Mouse (Mus musculus): ENCODE results near the gene Cdrt4.
A peak's percentile ranks its signal among the peaks of the same experiment; 100 is the strongest.

Gene Cdrt4

DNA sequence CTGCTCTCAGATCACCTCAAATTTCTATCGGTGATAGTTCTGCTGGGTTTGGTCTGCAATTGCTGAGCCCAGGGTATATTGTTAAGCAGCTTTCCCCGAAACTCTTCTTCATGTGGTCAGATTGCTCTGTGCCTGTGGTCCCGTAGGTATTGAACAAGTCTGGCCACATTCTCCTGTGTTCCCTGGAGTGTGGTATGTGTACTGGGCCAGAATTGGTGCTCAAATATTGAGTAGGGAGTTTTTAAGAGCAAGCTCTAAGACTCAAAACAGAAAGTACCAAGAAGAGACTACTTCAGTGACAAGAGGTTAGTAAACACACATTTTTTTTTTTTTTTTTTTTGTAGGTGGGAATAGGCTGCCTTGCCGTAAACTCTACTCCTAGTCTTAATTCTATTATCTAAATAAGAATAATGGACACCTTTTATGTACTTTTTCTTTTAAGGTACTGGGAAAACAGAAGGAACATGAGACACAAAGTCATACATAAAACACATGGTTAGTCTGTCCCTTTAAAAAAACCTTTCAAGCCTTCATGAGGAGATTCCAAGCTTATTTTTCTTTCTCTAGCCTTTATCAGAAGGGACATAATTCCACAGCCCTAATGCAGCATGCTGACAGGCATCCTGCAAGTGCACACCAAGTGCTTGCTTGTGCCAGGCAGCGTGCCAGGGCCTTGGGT, 46.2 kb downstream of the Cdrt4 start:
- DNase-seq = no peak

DNA sequence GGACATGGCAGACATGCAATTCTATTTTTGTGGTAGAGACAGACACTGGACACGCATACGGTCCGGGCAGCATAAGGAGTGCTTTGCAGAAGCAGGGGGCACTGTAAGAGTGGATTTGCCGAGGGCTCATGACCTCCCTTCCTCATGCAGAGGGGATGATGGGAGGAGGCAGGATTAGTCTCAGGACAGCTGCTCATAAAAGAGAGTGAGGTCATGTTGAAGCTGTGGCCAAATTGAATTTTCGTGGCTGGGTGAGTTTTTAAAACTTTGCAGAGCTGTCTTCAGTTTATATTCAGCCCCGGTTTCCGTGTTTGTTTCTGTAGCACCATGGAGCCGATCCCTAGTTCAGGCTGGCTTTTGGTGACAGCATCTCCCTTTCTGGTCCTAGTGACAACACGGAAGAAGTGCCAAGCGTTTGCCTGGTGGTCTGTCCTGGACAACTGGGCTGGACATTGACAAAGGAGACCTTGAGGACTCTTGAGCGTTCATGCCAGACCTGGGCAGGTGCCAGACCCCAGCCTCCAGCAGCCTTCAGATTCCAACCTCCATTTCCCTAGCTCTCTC, 46.8 kb downstream of the Cdrt4 start:
- peak; percentile 28 for DNase-seq

DNA sequence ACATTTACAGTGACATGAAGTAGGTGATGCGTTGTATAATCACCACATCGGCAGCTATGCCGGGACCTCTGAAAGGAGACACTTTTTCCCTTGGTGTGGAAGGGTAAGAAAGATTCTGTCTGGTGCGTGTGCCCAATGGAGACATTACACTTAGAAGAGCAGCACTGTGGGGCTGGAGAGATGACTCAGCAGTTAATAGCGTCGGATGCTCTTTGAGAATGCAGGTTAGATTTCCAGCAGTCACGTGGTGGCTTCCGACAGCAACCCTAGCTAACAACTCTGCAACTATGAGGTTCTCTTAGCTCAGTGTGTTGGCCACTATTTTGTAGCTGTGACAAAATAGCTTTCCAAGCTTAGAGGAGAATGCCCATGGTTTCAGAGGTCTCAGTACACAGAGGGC, 49.1 kb downstream of the Cdrt4 start:
- no peak for DNase-seq

DNA sequence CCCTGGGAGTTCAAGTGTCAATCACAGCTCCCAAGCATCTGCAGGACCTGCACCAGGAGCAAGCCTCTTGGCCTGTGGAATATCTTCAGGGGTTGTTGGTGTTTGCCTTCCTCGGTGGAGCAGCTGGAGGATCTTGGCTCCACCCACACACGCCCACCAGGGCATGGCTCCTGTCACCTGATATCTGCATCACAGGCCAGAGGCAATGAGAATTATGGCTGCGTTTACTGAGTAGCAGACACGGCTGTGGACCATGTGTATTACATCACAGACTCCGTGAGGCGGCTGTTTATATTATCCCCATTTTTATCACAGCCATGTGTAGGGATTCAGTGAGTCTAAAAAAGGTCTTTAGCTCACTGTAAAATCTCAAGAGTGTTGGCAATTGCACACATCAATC, 53.6 kb downstream of the Cdrt4 start:
- DNase-seq = no peak

DNA sequence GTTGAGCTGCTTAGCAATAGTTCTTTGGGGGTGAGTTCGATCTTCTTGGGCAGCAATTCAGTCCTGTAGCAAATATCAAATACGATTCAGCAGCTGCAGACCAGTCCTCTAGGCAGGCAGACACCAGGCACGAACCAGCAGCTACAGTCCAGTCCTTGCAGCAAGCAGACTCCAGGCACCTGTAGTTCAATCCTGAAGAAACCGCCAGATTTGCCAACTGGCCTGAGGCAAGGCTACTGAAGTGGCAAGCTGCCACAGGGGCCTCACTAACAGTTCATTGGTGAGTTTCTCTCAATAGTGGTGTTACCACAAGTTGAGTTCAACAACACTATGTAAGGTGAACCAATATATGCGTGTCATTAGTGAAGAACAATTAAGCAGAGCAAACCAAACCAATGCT, 56.4 kb downstream of the Cdrt4 start:
- no peak for DNase-seq

DNA sequence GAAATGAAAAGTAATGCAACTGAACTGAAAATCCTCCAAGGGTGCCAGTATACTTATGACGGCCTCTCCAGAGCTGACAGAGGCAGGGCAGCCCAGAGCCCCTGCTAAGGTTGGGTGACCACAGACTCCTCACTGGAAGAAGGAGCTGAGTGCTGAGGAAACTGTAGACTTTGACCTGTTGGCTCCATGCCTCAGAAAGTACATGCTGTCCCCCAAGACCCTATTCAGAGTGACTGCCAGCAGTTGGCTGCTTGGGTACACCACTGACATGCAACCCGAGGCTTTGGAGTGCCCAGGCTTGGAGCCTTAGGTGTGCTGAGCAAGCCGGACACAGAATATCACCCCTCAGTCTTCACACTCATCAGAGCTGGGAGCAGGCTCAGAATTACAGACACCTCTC, 57.0 kb downstream of the Cdrt4 start:
- no peak for DNase-seq

DNA sequence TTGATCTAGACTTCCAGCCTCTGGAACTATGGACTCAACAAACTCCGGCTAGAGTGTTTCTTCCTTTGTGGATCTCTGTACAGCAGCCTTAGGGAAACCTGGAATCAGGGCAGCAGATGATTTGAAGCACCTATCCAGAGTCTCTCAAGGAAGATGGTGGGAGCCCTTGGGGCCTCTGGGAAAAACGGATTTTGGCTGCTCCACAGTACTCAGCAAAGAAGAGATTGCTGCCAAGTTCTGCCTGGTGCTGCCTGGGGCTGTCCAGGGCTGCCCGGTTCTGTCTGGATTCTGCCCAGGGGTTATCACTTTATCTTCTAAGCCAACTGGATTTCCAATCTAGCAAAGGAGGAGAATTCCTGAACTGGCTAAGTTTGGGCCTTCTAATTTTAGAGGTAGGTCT, 58.8 kb downstream of the Cdrt4 start:
- no peak for DNase-seq

DNA sequence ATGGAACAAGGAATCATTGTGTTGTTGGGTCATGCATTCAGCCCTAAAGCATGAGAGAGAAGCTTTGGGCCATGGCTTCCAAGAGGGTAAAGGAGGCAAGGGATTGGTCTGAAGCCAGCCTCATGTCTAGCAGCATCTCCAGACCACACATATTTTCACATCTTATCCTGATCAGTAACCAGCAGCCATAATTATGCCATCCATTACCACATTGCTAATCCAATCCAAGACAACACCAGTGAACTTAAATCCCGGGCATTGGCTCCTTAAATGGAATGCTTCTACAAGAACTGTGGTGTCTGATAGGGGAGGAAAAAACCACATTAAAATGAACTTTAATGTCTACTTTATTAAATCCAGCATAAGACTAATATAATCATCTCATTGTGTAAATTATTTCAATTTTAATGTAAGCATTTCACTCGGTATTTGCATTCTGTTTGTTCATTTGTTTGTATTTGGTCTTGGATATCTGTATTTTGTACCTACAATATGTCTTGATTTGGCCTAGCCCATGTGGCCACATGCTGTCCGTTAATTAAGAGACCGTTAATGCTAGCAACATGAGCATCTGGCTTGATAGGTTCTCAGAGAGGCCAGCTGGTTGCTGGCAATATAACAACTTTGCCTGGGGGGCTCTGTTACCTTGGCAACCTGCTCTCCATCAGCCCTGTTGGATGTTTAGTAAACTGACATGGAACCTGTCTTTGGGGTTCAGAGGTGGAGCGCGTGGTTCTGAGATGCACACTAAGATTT, 66.5 kb downstream of the Cdrt4 start:
- DNase-seq = no peak

DNA sequence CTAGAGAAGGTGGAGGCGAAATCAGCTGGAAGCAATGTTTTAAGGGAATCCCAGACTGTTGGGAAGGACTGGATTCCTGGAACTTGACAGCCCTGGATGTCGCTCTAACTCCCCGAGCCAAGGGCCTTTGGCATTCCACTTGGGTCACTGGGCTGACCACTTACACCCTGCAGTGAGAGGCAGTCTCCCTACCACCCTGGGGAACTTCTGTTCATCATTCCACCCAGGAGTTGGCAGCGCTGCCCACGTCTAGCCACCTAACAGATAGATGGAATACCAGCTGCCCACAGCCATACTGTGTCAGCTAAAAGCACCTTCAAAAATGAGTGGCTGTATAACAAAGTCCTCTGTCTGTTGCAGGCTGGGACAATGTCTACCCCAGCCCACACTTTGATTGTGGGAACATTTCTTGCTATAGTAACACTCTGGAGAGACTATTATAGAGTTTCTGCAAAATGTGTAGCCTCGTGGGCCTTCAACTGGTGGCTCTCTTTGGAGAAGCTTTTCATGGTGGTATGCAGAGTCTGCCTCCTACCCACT, 67.2 kb downstream of the Cdrt4 start:
- no peak for DNase-seq

DNA sequence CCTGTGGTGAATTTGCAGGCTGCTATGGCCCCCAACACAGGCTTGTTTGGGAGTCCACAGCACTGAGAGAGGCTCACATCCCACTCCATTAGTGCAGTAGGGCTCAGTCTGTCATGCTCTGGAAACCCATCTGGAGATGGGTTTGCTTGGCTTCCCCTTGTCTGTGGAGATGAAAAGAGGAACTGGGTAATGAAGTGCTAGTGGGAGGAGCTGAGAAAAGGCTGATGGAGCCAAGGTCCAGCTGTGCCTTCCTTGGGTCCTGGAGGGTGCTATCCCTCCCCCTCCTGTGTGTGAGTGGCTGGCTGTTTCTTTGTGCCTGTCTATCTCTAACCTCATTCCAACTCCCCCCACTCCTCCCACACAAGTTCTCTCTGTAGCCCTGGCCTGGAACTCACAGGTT, 69.6 kb downstream of the Cdrt4 start:
- no peak for DNase-seq

DNA sequence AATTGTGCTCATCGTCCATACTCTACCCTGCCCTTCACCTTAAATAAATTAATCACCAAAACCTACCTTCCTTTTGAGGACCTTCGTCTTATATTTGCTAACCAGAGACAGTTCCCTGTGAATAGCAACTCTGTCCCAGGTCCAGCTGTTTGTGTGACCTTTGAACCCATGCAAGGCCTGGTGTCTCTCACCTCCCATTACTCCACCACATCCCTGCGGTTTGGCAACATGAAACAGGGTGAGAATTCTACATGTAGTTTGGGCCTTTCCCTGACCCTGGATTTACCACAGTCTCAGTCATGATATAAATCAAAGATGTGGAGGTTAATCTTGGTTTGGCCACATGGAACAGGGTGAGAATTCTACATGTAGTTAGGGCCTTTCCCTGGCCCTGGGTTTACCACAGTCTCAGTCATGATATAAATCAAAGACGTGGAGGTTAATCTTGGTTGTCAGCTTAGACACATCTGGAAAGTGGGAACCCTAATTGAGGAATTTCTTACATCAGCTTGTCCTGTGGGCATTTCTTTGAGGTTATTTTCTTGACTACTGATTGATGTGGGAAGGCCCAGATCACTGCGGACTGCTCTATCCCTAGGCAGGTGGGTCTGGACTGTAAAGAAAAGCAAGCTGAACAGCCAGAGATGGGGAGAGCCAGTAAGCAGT, 70.3 kb downstream of the Cdrt4 start:
- DNase-seq = no peak

DNA sequence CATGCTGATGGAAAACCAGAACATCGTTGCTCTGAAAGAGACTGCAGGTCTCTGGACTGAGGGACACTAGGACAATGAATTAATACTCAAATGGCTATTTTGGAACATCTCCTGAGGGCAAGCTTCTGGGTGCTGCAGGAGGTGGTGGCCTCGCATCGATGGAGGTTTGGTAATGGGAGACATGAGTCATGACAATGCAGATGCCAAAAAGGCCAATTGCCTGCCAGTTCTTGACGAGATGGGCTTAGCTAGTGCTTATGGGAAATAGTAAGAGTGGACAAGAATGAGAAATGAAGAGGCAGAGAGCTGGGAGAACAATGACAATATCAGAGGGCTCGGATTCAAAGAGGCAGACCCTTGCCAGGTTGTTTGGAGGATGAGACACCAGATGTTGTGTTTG, 72.5 kb downstream of the Cdrt4 start:
- no peak for DNase-seq

DNA sequence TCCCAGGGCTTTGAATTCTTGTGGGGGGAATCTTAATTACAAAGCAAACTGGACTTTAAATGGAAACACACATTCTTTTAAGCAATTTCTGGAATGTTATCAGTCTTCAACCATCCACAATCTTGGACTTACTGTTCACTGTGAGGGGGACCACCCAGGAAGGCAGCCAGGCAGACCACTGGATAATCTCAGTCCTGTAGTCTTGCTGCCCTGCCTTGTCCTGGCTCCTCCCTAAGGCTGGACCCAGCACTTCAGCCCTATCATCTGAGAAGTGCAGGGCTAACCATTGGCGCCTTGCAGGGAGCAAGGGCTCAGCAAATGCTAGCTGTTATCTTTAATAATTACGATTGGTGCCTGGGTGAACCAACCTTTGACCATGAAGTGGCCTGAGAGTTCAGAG, 73.1 kb downstream of the Cdrt4 start:
- DNase-seq = no peak

DNA sequence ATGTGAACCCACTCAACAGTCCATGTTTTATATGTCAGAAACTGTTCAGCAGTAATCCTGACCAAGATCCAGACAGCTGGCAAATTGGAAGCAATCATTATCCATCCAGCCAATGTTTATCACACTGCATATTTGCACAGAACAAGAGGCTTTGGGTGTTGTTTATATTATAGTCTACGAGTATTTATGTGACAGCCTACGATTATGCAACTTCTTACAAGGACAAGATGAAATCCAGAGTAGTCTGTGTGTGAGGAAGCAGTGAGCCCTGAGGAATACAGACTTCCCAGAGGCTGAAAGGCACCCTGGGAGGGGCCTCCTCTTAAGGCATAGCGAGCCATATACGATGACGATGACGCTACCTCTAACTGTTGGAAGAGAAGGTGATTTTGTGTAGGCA, 74.5 kb downstream of the Cdrt4 start:
- no peak for DNase-seq

DNA sequence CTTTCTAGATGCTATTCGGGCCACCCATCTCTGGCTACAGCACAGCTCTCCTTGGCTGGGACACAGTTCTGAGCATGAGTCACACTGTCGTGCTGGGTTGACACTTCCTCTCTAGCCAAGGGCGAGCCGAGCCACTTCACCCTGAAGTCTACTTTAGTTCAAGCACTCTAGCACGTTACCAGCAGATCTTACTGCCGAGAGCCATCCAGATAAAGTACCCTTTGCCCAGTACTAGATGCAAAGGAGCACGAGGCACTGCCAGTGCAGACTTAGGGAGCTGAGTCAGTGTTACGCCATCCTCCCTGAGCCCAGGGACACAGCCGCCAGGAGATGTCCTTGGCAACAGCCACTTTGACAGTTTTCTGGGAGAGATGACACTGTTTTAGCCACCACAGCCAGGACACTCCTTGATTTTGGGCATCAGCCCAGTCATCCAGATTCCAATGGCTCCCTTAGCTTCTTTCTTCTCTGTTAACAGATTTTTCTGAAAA, 75.7 kb downstream of the Cdrt4 start:
- no peak for DNase-seq

DNA sequence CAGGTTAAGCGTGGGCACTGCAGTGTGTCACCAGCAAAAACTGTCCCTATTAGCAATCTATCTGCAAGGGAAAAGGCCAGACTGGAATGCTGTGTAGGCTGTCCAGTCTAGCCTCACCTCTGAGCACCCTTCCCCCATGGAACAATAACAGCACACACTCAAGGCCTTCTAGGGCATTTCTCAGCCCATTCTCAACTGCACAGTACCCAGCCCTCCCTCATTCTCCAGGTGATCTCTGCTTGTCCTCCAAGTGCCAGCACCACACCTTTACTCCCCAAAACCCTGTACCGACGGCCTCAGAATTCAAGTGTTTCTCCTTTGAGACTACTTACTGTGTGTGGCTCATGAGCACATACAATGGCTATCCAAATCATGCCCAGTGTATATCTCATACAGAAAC, 77.1 kb downstream of the Cdrt4 start:
- DNase-seq = no peak

DNA sequence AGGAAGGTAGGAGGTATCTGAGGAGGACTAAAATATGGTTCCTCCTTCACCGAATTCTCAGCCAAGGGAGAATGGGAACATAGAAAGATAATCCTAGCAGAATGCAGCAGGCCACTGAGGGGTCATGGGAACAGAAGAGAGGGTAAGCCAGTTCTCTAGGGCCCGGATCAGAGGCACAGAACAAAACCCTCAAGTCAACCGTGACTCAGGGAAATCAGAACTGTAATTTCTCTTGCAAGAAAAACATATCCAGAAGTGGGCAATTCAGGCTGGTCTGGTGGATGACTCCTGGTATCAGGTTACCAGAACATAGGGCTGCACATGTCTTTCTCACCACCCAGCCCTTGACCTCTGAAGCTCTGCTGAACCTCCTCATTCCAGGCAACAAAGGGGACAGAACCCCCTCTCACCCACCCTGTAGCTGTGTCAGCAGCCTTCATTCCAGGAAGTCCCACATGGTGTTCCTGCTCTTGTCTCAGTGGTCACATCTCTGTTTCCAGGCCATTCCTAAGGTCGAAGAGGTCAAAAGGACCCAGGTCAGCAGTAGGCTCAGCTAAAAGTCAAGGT, 78.2 kb downstream of the Cdrt4 start:
- no peak for DNase-seq

DNA sequence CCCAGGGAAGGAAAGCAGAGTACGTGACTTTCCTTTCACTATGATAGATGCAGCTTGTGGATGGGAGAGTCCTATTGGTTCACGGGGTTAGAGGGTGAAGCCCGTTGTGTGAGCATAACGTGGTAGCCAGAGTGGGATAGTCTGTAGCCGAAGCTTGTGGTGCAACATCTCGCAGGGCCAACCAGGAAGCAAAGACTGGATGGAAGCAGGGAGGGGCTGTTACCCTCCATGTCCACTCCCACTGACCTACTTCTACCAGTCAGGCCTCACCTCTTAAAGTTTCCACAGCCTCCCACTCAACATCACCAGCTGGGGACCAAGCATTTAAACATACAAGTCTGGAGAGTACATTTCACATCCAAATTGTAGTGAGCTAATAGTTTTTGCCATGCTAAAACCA, 78.7 kb downstream of the Cdrt4 start:
- no peak for DNase-seq

DNA sequence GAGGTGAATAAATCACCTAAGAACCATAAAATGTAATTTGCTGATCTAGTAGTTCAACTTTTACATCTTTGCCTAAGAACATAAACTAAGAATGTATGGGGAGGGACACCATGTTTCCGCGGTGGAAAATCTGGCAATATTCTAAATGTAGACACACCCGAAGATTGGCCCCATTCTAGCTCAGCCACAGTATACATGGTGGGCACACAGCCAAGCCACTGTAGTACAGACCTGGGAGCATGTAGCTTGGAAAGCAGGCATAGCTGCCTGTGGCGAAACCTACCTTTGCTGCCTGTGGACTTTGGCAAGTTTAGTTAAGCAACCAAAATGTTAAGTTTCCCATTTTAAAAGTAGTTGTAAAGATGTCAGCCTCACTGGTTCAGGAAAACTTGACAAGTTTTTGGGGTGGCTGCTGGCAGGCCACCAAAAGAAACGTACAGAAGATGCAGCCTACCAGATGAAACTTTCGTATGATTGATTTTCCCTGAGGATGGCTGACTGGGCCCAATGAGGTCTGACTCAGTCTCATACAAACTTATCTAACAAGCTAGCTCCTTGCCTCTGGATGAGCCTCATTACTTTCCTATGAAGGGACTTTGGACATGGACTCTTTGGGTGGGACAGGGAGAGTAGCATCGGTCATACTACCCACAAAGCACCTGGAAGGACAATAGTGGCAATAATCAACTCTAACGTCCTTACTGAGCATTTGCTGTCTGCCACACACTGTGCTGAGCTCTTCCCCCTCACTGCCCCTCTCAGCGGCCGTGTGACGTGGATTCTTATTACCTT, 84.6 kb downstream of the Cdrt4 start:
- no peak for DNase-seq

DNA sequence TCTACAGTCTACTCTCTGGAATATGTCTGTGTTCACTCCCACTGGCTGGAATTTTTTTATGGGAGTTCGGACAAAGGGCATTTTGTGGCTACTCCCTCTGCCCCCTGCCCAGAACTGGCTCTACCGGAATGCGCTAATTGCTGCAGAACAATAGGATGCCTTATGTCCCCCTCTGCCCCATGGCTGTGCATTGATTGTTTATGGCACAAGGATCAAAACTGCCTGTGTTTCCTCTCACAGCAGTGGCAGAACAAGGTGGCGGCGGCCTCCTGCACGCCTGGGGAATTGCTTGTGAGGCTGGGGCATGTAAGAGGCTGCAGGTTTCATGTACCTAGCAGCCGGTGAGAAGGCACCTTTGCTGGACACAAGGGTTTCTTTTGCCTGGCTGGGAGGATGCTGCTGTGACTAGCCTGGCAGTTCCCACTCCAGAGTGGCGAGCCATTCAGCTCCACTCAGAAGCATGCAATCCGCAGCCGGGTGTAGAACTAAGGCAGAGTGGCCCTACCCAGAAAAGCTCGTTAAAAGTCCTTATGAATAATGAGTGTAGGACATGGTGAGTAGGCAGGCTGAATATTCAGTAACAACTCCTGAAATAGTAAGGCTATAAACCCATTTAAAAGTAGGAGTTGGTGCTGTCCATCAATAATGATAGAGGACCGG, 89.1 kb downstream of the Cdrt4 start:
- no peak for DNase-seq
